Mouse (Mus musculus) CH12F3 (cell line): ENCODE measurements around the gene Cracr2b.

Source experiments
- in situ Hi-C: fragments of 300-500 bp; cut with MboI; formaldehyde crosslinking; loops from 2 replicates; pipeline ENCODE4 v1.14.3; 2020; ENCODE audit warnings: low sequenced_read_pairs

Cracr2b gene

GRCm38 (mm10) chr7:141460391-141461113, at the start of gene Cracr2b:
Gene Cracr2b (plus strand): TSS chr7:141461094.
- in situ Hi-C loops: no loop called here

GRCm38 (mm10) chr7:141411667-141412066, 49.2 kb upstream of the Cracr2b start:
- in situ Hi-C loops: no loop called here

- in situ Hi-C loops: no loop called here
Measured at GRCm38 (mm10) chr7:141413331-141413730, 47.6 kb upstream of the Cracr2b start.

- in situ Hi-C loops: no loop called here
Measured at GRCm38 (mm10) chr7:141413809-141414584, 46.9 kb upstream of the Cracr2b start, which contains the start of gene Gatd1. Gene Gatd1 (minus strand): TSS chr7:141414136.

GRCm38 (mm10) chr7:141416144-141416841, 44.6 kb upstream of the Cracr2b start:
- in situ Hi-C loops: no loop called here

DNA sequence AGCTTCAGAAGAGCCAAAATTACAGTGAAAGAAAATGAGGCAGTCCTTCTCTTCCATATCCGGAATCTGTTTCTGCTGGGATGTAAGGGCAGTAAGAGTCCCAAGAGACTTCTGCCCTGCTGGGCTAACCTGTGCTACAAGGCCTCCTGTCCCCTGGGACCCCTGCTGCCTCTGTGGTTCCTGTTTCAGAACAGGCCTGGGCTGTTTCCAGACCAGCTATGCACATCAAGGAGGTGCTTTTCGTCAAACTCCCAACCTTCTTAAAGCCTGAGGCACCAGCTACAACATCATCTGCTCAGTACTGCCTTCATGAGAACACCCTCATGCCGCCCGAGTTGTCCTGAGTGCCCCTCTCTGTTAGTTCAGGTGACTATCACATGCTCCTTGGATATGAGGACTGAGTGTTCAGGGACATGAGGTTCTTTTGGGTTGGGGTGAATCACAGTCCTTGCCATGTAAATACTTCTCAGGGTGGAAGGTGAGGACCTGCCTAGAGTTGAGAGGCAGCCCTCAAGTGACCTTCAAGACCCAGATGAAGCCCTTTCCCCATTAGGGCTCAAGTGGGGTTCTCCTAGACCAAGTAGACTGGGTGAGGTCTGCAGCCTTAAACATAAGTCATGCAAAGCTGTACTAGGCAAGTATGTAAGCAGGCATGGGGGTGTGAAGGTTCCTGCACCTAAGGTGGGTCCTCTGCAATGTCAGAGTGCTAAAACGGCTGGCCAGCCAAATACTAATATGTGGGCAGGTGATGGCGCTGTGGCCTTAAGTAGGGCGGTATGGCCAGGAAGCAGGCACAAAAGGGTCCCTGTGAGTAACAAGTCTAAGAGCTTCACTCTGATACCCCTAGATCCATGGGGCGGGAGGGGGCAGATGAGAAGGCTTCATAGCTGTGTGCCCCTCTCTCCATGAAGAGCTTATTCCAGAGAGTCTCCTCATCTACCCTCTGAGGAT, 42.9 kb upstream of the Cracr2b start:
- in situ Hi-C loops: no loop called here

DNA sequence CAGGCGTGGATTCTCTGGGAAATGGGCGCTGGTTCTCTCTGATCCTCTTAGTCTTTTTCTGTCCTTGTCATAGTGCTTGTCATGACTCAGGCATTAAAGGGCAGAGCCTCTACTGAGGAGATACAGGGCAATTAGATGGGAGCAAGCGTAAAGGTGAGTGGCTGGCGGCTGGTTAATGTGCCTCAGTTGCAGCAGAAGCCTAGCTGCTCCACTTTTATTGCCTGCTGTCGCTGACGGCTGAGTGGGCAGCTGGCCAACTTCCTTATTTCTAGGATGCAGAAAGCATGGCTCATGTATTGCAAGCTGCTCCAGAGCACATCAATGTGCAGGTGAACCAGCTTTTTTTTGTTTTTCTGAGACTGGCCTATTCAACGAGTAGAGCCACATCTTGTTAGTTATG, 41.9 kb upstream of the Cracr2b start:
- in situ Hi-C loops: no loop called here

- in situ Hi-C loops: no loop called here
Measured at GRCm38 (mm10) chr7:141420030-141420702, 40.7 kb upstream of the Cracr2b start.

GRCm38 (mm10) chr7:141423811-141424210, 37.1 kb upstream of the Cracr2b start:
- in situ Hi-C loops: no loop called here

- in situ Hi-C loops: no loop called here
Measured at GRCm38 (mm10) chr7:141426948-141427730, 33.8 kb upstream of the Cracr2b start.

DNA sequence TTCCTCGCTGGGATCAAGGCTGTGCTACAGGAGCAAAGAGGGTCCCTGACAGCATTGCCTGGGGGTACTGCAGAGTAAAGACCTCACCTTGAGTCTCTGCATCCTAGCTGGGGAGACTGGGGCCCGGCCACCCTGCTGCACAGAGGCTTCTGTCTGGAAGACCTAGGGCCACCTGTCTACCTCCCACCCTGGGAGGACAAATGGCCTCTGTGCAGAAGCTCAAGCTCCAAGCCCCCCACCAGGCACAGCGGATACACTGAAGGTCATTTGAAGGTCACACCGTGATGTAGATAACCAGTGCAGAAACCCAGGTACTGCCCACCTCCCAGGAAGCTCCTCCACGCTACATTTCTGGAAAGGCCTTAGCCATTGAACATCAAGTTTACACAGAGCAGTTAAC, 32.2 kb upstream of the Cracr2b start:
- in situ Hi-C loops: no loop called here

DNA sequence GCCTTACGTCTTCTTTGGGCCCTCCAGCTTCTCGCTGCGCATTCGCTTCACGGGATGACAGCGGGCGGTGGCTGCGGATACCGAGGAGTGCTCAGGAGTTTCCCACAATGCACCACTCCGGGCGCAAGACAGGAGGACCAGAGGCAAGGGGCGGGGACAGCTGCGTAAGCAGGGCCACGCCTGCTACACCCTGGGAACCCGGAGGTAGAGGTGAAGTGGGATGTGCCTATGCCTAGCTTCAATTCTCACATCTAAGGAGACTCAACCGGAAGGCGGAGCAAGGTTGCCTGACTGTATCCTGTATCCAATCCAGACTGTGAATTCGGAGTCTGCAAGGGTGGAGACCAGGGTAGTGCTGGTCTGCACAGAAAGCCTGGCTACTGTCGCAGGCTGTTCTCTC, 31.6 kb upstream of the Cracr2b start, which contains the start of gene Cend1:
TSS of gene Cend1 (minus strand) at position 182 of the 400 bp plus-strand sequence.
- in situ Hi-C loops: no loop called here

DNA sequence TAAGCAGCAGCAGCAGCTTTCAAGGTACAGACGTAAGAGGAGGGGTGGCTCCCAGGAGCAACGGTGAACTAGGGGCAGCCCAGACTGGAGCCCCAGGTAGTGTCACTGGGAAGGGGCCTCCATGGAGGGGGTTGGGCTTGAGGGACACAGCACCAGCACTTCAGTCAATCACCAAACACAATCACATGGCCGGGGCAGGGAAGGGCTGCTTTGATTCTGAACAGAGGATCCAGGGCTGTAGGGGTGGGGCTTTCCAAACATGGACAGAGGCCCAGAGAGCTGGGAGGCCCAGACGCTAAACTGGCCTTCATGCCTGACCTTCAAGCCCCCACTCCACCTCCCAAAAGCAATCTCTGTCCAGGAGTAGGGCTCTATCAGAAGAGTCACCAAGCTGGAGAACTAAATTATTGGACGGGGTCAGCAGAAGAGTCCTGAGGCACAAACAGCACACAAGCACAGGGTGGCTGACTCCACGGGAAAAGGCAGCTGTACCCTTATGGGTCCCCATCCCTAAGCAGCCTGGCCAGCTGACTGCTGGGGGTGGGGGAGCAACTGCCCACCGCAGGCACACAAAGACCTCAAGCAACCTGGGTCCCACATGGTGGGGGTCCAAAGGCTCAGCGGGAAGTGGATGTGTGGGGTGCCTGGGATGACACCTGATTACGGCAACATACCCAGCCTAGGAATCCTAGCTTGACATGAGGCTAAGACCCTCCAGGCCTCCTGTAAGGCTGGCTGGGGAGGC, 30.9 kb upstream of the Cracr2b start:
- in situ Hi-C loops: no loop called here

GRCm38 (mm10) chr7:141430585-141431240, 30.2 kb upstream of the Cracr2b start:
- in situ Hi-C loops: no loop called here

- in situ Hi-C loops: no loop called here
Measured at GRCm38 (mm10) chr7:141431434-141432185, 29.3 kb upstream of the Cracr2b start.

DNA sequence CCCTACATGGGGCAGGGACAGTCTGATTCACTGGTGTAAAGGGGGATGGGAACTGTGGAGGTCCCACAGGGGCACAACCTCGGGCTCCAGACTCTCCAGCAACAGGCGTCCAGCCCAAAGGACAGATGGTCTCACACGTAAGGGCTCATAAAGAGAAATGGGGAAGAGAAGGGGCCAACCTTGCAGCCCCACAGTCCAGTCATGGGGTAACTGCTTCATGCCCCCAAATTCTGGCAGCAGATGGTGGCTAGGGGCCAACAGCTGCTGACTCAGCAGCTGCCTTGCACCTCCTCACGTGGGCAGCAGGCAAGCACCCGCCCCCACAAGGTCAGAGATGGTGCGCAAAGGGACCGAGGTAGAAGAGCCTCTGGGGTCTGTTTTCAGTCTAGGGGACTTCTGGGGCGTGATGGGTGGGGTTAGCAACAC, 28.7 kb upstream of the Cracr2b start:
- in situ Hi-C loops: no loop called here
